Mouse (Mus musculus) testis, adult 2 months (tissue): ENCODE results near the gene Gm20388.

Source experiments
- CTCF ChIP-seq: fragments of 200-500 bp; IDR thresholded peaks from 2 replicates; pipeline ENCODE4 v1.5.1; 2012; ENCODE audit warnings: low read depth, mild to moderate bottlenecking, inconsistent platforms, low read length, moderate library complexity; ENCODE audit not compliant: control insufficient read depth, insufficient read depth, insufficient replicate concordance
- POLR2A ChIP-seq: fragments of 200-500 bp; IDR thresholded peaks from 2 replicates; pipeline ENCODE4 v1.6.1; 2012; ENCODE audit warnings: low read depth, mild to moderate bottlenecking, inconsistent platforms, low read length, moderate library complexity; ENCODE audit not compliant: control insufficient read depth

DNA sequence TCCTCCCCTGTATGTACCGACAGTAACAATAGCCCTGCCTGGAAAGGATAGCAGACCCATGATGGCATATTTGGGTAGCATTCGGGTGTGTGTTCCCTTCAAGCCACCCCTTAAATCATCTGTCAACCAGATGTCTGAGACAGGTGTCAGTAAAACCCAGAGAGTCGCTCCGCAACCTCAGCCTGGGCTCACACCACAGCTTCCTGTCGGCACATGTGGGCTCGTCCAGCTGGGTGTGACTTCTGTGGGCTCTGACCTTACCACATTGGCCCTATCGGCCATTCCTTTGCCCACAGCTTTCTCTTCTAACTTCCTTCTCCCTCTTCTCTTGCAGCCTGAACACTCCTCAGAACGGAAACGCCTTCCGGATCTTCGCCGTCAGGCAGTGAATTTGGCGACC, 139.3 kb downstream of the Gm20388 start:
- TF ChIP-seq CTCF (no peak), POLR2A (no peak)
